Mouse (Mus musculus): ENCODE results near the gene Hspb2. TPM values are rescaled to one million over a fixed set of nuclear protein-coding genes. Genes with fewer than 3 reads are reported as not detected.

The Hspb2 gene
- polyA plus RNA-seq, 1 experiment = 16.7 TPM

GRCm38 (mm10) chr9:50768107-50769002 is 16.2 kb upstream of the Hspb2 start, which contains the start of gene Fdxacb1:
Gene Fdxacb1, plus strand, starts transcription at chr9:50768236.
- no peaks in the 10 kb centered on the region for H3K27me3 ChIP-seq (ENCODE audit: control insufficient read depth, insufficient read depth, low read length)
- H3K4me3 ChIP-seq (ENCODE audit: control insufficient read depth, insufficient read depth, low read length) = peak within 1 kb of the TSS; percentile 82
- TF ChIP-seq POLR2A (IDR thresholded peaks at IDR 0.05; ENCODE audit: control insufficient read depth, extremely low read depth, insufficient read depth, low read length, poor library complexity) = peak; percentile 51; the same call in 1 of the 2 replicates
- peak; percentile 98 for TF ChIP-seq CTCF (IDR thresholded peaks at IDR 0.05; ENCODE audit: borderline replicate concordance, control insufficient read depth, extremely low read depth, insufficient read depth, low read length, poor library complexity)
- H3K4me1 ChIP-seq (replicated peaks; ENCODE audit: control insufficient read depth, insufficient read depth, low read length) = peaks cover 6% of the 10 kb centered on the region
- 5% methylated on average over 59 of the region's 59 CpGs for WGBS
- DNase-seq = peak; percentile 99
- H3K27ac ChIP-seq (ENCODE audit: control insufficient read depth, insufficient read depth, low read length) = peak within 1 kb of the TSS; percentile 54
- H3K36me3 ChIP-seq (ENCODE audit: control insufficient read depth, insufficient read depth, low read length) = no peaks in the 10 kb centered on the region

DNA sequence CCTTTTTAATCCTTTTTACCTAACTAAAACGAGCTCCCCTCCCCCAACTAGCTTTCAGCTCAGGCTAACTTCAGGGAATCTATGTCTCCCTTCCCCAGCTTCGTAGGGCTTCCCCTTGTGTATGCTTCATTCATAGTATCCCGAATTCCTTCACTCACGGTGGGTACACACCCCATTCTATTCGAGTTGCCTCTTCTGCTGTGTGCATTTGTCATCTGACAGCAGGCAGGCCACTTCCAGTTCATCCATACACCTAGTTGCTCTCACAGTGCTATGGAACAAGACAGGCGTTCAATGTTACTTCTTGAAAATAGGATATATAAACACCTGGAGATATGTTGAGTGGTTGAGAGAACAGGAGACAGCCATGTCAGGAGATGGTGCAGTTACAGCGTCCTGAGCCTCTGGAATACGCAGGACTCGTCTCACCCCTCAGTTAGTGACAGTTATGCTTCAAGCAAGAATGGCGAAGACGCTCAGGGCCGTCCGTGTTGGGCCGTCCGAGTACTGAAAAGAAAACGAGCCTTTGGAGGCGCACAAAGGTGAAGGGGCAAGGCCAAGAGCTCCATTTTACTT is 15.5 kb upstream of the Hspb2 start:
- WGBS = 2% methylated on average over 17 of the region's 17 CpGs
- TF ChIP-seq CTCF (IDR thresholded peaks at IDR 0.05; ENCODE audit: borderline replicate concordance, control insufficient read depth, extremely low read depth, insufficient read depth, low read length, poor library complexity) (no peak), POLR2A (IDR thresholded peaks at IDR 0.05; ENCODE audit: control insufficient read depth, extremely low read depth, insufficient read depth, low read length, poor library complexity) (no peak)
- Histone ChIP-seq H3K27me3 (ENCODE audit: control insufficient read depth, insufficient read depth, low read length) (no peaks in the 10 kb centered on the region), H3K4me1 (replicated peaks; ENCODE audit: control insufficient read depth, insufficient read depth, low read length) (peaks cover 6% of the 10 kb centered on the region), H3K27ac (ENCODE audit: control insufficient read depth, insufficient read depth, low read length) (peak overlapping the region; percentile 42; the same call in 1 of the 2 replicates), H3K36me3 (ENCODE audit: control insufficient read depth, insufficient read depth, low read length) (no peaks in the 10 kb centered on the region), H3K4me3 (ENCODE audit: control insufficient read depth, insufficient read depth, low read length) (peak overlapping the region; percentile 82)
- no peak for DNase-seq

- Histone ChIP-seq H3K36me3 (ENCODE audit: control insufficient read depth, insufficient read depth, low read length) (no peaks in the 10 kb centered on the region), H3K27ac (ENCODE audit: control insufficient read depth, insufficient read depth, low read length) (no peak overlapping the region), H3K4me1 (replicated peaks; ENCODE audit: control insufficient read depth, insufficient read depth, low read length) (peaks cover 4% of the 10 kb centered on the region), H3K27me3 (ENCODE audit: control insufficient read depth, insufficient read depth, low read length) (no peaks in the 10 kb centered on the region), H3K4me3 (ENCODE audit: control insufficient read depth, insufficient read depth, low read length) (no peak overlapping the region)
- WGBS = 98% methylated on average over 1 of the region's 1 CpGs
- no peak for TF ChIP-seq POLR2A (IDR thresholded peaks at IDR 0.05; ENCODE audit: control insufficient read depth, extremely low read depth, insufficient read depth, low read length, poor library complexity)
- TF ChIP-seq CTCF (IDR thresholded peaks at IDR 0.05; ENCODE audit: borderline replicate concordance, control insufficient read depth, extremely low read depth, insufficient read depth, low read length, poor library complexity) = no peak
- no peak for DNase-seq
These were observed 11.2 kb upstream of the Hspb2 start for GRCm38 (mm10) chr9:50763331-50763730.

DNA sequence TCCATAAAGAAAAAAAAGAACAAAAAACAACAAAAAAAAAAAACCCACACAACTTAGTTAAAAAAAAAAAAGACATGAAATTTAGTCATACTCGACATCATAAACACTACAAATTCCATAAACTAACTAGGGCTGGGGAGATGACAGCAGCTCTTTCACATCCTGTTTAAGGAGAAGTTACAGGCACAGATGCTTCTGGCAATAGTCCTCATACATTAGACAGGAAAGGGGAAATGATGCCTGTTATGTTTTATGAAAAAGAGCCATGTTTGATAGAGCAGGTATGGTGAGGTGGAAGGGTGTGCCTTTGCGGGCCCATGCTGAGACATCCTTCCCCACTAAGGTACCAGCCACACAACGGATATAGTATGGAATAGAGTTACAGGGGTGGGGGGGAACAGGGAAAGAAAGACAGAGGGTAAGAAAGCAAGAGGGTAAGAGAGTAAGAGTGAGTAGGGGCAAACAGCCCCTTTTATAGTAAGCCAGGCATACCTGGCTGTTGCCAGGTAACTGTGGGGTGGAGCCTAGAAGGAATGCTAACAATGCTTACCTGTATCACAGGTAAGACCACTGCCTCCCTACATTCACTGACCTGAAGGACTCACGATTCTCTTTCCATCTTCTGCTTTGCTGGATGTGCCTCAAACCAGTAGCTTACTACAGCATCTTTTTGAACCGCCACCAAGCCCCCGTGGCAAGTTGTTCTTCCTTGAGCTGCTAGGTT is 9.5 kb upstream of the Hspb2 start:
- H3K4me3 ChIP-seq (ENCODE audit: control insufficient read depth, insufficient read depth, low read length) = no peak overlapping the region
- no peaks in the 10 kb centered on the region for H3K27me3 ChIP-seq (ENCODE audit: control insufficient read depth, insufficient read depth, low read length)
- H3K27ac ChIP-seq (ENCODE audit: control insufficient read depth, insufficient read depth, low read length) = no peak overlapping the region
- DNase-seq = no peak
- WGBS = 78% methylated on average over 6 of the region's 6 CpGs
- H3K36me3 ChIP-seq (ENCODE audit: control insufficient read depth, insufficient read depth, low read length) = no peaks in the 10 kb centered on the region
- TF ChIP-seq POLR2A (IDR thresholded peaks at IDR 0.05; ENCODE audit: control insufficient read depth, extremely low read depth, insufficient read depth, low read length, poor library complexity) = no peak
- TF ChIP-seq CTCF (IDR thresholded peaks at IDR 0.05; ENCODE audit: borderline replicate concordance, control insufficient read depth, extremely low read depth, insufficient read depth, low read length, poor library complexity) = no peak
- no peaks in the 10 kb centered on the region for H3K4me1 ChIP-seq (replicated peaks; ENCODE audit: control insufficient read depth, insufficient read depth, low read length)

DNA sequence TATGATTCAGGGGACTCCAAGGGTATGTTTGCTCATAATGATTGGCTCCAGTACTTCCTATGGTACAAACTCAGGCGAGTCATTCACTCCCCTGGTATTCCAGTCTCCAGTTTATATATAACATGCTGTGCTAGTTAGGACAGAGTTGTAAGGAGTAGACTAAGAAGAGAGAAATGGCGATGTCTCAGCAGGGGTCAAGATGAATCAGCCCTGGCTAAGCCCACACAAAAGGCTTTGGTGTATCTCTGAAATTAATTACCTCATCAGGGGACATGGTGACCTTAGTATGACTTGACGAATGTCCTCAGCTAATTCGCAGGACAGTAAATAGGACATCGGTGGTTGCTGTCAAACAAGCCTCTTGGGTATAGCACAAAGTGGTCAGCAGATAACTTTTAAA is 4.6 kb upstream of the Hspb2 start:
- Histone ChIP-seq H3K27ac (ENCODE audit: control insufficient read depth, insufficient read depth, low read length) (no peak overlapping the region), H3K27me3 (ENCODE audit: control insufficient read depth, insufficient read depth, low read length) (no peaks in the 10 kb centered on the region), H3K4me3 (ENCODE audit: control insufficient read depth, insufficient read depth, low read length) (no peak overlapping the region), H3K4me1 (replicated peaks; ENCODE audit: control insufficient read depth, insufficient read depth, low read length) (no peaks in the 10 kb centered on the region), H3K36me3 (ENCODE audit: control insufficient read depth, insufficient read depth, low read length) (no peaks in the 10 kb centered on the region)
- TF ChIP-seq CTCF (IDR thresholded peaks at IDR 0.05; ENCODE audit: borderline replicate concordance, control insufficient read depth, extremely low read depth, insufficient read depth, low read length, poor library complexity) (no peak), POLR2A (IDR thresholded peaks at IDR 0.05; ENCODE audit: control insufficient read depth, extremely low read depth, insufficient read depth, low read length, poor library complexity) (no peak)
- no peak for DNase-seq
- 87% methylated on average over 5 of the region's 5 CpGs for WGBS

- TF ChIP-seq POLR2A (IDR thresholded peaks at IDR 0.05; ENCODE audit: control insufficient read depth, extremely low read depth, insufficient read depth, low read length, poor library complexity) (no peak), CTCF (IDR thresholded peaks at IDR 0.05; ENCODE audit: borderline replicate concordance, control insufficient read depth, extremely low read depth, insufficient read depth, low read length, poor library complexity) (no peak)
- Histone ChIP-seq H3K36me3 (ENCODE audit: control insufficient read depth, insufficient read depth, low read length) (no peaks in the 10 kb centered on the region), H3K27me3 (ENCODE audit: control insufficient read depth, insufficient read depth, low read length) (no peaks in the 10 kb centered on the region), H3K4me3 (ENCODE audit: control insufficient read depth, insufficient read depth, low read length) (no peak overlapping the region), H3K27ac (ENCODE audit: control insufficient read depth, insufficient read depth, low read length) (no peak overlapping the region), H3K4me1 (replicated peaks; ENCODE audit: control insufficient read depth, insufficient read depth, low read length) (no peaks in the 10 kb centered on the region)
- WGBS = 73% methylated on average over 7 of the region's 7 CpGs
- DNase-seq = no peak
These were observed 1.8 kb upstream of the Hspb2 start for GRCm38 (mm10) chr9:50753947-50754346.
